Mouse (Mus musculus) cerebellum, adult 8-10 months (tissue): ENCODE data around the gene Nemp2.

ENCODE experiments used
- DNase-seq: peaks from one replicate; pipeline ENCODE4 v3.0.0; 2022

The Nemp2 gene

DNA sequence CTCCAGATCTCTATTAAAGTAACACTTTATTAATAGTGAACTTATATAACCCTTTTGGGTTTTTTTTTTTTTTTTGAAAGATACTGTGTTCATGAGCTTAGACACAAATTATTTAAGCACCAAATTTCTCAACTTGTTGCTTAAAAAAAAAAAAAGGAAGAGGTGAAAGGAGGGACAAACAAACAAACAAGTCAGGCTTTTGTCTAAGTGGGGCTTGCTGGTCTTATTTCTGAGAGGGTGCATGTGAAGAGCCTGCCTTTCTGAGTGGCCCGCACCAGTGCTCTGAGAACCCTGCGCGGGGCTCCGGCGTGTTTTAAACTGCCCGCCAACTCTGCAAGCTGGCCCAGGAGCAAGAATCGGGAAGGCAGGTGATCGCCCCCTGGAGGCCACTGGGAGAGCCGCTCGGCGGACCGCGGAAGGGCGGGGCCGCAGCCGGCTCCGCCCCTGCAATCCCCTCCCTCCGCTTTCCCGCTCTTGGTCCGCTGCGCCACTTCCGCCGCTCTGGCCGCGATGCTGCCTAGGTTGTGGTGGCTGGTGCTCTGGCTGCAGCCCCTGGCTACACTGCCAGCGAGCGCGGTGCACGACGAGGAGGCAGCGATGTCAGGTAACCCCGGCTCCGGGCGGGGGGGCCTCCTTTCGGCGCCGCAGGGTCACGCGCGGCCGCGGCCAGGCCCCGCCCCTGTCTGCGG is at the start of gene Nemp2:
Gene Nemp2 (plus strand): TSS at position 456 of the 689 bp plus-strand sequence.
- peak; percentile 96 for DNase-seq

DNA sequence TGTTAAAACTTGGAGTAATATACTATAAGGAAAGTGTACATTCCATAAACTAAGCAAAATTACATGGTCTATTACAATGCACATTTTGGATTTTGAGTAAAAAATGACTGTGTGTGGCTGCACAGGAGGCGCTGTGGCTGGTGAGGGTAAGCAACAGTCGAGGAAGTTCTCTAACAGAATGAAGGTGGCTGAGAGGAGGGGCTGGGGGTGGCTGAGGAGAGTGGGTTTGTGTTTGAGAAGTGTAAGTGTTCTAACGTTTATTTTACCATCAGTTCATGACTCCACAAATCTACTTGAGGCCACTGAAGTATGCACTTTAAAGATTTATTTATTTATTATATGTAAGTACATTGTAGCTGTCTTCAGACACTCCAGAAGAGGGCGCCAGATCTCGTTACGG is 48.8 kb upstream of the Nemp2 start:
- no peak for DNase-seq

DNA sequence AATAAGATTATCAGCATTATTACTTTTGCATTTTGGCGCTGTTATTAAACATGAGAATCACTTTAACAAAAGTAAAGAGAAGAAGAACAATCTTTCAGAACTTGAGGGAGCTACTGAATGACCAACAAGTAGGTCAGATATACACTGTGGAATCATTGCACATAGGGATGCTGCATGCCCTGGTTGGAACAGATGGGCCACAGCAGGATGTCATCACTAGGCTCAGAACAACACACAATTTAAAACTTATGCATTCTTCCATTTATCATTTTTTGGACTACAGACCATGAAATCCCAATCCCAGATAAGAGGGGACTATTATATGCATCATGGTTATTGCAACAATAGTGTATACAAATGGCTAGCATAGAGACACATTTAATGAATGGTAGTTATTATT is 47.6 kb upstream of the Nemp2 start:
- peak; percentile 27 for DNase-seq

DNA sequence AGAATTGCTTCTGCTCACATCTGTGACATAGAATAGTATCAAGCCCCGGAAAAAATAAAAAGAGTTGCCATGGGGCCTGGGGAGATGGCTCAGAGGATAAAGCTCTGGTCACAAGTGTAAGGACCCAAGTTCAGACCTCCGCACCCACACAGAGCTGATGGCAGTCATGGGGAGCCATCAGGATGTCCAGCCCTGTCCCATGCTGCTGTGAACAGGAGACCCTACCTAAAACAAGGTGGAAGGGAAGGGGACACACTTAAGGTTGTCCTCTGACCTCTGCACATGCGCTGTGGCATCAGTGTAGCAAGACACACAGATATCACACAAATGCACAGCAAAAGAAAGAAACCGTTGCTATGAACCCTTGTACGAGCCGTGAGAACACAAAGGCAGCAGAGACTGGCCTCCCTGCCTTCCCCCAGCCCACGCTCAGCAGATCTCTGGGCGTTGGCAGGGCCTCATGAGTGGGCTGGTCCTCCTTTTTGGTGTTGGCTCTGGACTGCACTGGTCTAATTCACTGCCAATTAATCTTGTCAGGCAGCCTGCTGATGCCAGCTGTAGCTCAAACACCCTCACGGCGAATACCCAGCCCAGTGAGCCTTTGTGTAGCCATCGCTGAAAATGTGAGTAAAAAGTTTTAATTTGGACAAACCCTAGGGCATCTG is 33.4 kb upstream of the Nemp2 start:
- DNase-seq, result peak; percentile 56

DNA sequence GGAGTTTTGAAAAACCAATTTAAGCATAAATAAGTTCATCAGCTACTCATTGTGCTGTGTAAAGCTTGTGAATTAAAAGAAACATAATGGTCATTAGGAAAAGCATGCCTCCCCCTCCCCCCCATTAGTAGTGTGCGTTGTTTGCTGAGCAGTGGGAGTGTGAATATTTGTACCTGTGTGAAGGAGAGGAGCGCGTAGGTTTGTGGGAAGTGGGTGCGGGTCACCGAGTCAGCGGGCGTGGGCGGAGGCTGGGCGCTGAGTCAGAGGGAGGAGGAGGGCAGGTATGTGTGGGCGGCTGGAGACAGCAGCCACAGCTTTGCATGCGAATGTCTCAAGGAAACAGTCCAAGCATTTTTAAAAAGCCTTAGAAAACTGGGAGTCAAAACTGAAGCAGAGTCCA is 32.7 kb upstream of the Nemp2 start:
- DNase-seq, result peak; percentile 53

DNA sequence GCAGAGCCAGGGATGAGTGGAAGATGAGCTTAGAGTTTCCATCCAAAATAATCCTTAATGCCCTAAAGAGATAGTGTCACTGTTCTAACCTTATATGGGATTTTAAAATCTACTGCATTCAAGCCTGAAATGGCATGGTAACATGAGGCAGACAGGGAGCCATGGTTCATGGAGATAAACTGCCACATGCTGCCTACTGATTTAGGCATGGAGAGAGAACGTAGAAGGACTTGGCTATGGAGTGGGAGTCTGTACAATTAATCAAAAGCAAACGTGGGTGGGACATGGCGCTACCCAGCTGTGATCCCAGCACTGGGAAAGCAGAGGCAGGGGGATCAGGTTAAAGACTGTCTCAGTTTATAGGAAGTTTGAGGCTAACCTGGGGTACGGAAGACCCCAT is 32.1 kb upstream of the Nemp2 start:
- DNase-seq, result peak; percentile 7

DNA sequence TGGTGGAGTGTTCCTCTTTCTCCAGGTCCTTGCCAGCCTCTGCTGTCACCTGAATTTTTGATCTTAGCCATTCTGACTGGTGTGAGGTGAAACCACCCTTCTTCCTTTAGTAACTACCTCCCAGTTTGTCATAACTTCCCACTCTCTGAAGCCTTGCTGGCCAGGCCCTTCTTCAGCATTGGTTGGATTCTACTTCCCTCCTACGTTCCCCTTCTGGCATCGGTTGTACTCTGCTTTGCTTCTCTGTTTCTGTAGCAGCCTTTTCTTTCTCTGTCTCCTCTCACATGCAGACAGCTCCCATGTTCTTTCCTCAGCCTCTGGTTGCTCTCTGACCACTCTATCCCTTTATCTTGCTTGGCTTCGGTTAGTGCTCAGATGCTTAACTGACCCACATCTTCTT is 29.0 kb upstream of the Nemp2 start:
- no peak for DNase-seq

DNA sequence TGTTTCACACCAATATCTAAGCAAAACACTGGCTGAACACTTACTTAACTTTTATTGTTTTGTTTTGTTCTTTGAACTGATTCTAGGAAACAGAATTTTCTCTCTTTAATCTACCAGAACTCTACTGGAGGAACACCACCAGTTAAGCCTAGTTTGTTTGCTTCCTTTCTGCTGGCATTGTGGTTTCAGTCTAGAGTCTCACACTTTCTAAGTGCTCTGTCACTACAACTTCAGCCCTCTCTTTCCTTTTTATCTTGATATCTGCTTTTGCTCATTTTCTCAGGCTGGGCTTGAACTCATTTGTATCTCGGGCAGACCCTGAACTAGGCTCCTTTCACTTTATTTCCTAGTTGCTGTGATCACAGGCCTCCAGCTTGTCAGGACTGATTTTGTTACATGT is 22.8 kb upstream of the Nemp2 start:
- no peak for DNase-seq

DNA sequence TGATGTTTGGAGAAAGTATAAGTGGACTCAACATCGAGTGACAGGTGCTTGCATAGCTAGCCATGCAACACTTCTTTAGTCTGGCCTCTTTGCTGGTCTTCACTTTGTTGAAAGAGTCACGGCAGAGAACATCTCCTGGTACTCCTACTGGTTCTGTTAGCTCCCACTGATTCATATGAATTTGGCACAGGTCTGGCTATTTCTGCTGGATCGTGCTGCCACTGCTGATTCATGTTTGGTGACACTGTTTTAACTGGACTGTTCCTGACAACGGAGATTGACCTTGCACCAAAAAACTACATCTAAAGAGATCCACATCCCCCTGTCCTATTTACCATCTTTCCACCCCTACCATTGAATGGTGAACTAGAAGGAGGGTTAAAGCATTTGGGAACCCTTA is 22.0 kb upstream of the Nemp2 start:
- DNase-seq, result no peak

DNA sequence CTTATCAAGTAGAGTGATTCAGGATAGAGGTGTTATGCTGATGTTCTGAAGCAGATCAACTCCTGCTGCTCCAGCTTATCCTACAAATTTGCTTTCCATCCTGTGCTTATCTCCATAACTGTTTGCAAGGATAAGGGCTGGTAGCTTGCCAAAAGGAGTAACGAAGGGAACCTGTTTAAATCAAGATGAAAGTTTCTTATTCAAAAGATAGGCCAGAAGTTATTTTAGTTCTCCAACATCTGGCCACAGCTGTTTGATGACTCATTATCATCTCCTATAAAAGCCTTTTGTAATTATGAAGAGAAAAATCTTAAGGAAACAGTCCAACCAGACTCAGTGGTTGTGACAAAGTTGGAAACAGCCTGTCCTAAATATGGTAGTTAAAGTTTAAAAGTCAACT is 12.3 kb upstream of the Nemp2 start:
- no peak for DNase-seq

DNA sequence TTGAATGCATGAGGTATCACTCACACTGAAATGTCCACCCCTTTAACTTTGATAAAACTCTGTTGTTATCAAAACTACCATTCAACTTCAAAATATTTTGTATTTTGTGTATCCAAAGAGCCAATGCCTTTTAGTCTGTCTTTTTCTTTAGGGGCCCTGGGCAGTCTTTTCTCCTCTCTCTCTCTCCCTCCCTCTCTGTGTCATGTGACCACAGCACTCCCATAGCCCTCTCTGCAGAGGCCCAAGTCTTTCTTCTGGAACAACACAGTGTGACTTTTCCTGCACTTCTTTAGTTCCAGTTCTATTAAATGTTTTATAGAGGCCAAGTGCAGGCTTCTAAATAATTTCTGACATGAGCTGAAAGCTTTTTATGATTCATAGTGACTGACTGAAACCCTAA is 10.1 kb upstream of the Nemp2 start:
- no peak for DNase-seq

DNA sequence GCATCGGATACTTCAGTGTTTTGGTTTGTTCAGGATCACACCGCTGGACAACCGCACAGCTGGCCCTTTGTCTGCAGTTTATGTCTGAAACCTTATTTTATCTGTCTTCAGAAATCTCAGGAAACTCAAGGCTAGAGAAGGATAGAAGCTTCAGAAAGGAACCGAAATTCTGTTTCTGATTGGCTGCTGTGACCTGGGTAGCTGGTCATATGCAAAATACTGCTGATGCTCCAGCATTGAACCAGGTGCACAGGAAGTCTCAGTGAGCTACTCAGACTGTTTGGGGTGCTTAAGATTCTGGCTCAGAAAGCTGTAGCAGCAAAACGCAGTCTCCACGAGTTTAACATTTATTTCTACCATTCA is 415 bp downstream of the Nemp2 start:
- DNase-seq, result no peak

DNA sequence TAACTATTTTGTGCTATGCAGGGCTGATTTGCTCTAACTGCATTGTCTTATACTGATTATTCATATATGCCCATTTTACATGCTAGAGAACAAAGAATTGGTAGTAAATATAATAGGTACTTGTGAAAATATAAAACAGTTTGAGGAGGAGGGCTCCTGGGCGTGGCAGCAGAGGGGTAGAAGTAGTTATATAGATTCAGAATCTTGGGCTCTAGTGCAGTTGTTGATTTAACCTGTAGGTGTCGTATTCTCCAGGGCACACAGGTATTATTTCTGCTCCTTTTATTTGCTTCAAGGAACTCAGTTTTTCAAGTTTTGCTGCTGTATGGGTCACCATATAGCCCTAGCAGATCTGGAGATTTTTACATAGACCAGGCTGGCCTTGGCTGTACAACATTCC is 1.1 kb downstream of the Nemp2 start:
- no peak for DNase-seq

DNA sequence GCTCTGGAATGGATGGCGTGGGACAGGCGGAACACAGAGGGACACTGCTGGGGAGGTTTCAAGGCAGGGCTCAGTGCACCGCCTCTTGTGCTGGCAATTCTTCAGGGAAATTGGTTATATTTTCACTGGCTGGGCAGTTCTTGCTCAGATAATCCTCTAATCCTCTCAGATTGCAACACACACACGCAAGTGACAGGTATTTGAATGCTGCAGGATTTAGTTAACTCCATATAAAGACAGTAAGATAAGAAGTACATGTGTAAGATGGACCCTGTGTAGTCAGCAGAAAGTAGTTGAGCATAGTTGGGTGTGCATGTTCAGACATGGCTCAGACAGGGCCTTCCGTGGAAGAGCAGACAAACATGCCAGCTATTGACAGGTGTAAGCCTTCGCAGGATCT is 3.7 kb downstream of the Nemp2 start:
- no peak for DNase-seq

DNA sequence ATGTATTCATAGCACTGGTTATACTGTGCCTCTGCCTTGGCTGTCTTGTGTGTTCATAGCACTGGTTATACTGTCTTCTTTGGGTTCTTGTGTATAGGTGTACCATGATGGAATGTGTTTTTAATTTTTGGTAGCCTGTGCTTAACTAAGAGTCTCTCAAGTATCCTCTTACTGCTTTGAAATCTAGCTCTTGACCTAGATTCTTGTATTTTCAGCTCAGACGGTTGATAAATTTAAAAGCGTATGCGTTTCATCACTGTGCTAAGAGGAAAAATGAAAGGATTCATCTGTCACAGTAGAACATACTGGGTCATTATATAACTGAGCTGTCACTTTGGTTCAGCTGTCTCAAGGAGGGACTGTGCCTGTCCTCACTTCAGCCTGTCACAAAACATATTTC is 5.4 kb downstream of the Nemp2 start:
- DNase-seq, result no peak

DNA sequence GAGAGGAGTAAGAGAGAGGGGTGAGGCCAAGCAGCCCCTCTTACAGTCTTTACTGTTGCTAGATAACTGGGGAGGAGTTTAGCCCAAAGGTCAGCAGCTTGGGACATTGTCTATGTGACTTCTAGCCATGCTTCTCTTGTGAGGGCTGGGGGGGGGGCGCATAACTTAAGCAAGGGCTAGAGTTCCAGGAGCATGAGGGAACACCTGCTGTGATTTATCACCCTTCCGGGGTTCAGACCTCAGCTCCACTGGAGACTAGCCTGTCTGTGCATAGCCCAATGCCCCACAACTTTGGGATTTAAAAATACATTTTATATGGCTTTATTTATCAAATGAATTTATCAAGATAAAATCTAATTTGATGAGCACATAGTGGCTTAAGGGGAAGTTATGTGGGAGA is 7.6 kb downstream of the Nemp2 start:
- no peak for DNase-seq

DNA sequence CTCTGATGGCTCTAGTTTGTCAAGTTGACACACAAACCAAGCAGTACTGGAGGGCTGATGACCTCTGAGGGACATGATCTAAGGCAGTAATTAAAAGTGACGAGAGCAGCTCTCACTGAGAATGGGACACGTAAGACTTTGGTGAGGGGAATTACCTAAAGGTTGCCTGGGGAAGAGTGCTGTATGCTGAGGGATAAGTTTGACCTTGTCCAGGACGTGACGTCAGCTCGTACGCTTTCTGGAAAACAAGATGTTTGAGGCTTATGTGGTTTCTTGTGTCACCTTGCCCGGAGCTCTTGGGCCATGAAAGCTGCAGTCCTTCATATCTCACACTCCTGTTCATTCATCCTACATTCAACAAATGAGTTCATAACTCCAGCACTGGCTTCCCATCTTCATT is 8.6 kb downstream of the Nemp2 start:
- DNase-seq, result no peak

DNA sequence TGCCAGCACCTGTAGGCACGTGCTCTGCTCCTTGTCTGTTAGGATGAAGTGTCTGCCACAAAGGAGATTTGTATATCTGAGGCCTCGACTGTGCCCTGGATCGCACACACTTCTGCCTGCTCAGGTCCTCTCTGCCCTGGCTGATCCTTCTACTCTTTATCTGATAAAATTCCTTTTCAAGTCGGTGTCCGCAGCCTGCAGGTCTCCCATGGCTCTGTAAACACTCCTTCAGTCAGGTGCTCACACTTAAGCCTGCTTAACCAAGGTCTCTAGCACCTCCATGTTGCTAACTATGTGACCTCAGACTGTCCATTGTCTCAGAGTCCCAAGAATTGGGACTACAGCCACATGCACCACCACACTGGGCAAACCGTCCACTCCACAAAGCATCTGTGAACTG is 9.8 kb downstream of the Nemp2 start:
- DNase-seq, result no peak

DNA sequence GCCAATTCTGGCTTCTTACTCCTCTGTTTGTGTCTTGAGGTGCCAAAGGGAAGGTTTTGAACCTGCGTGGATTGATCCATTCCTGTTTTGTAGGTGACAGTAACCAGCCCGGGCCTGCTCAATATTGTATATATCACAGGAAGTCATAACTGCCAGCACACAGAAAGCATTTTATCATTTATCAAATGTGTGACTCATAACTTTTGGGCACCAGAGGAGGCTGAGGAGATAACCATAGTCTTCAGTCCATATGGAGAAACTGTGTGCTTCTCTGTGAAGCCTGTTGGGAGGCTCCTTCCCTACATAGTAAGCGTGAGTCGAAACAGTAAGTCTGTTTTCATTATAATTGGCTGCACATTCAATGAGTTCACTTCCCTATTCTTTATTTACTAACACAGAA is 10.2 kb downstream of the Nemp2 start:
- no peak for DNase-seq

DNA sequence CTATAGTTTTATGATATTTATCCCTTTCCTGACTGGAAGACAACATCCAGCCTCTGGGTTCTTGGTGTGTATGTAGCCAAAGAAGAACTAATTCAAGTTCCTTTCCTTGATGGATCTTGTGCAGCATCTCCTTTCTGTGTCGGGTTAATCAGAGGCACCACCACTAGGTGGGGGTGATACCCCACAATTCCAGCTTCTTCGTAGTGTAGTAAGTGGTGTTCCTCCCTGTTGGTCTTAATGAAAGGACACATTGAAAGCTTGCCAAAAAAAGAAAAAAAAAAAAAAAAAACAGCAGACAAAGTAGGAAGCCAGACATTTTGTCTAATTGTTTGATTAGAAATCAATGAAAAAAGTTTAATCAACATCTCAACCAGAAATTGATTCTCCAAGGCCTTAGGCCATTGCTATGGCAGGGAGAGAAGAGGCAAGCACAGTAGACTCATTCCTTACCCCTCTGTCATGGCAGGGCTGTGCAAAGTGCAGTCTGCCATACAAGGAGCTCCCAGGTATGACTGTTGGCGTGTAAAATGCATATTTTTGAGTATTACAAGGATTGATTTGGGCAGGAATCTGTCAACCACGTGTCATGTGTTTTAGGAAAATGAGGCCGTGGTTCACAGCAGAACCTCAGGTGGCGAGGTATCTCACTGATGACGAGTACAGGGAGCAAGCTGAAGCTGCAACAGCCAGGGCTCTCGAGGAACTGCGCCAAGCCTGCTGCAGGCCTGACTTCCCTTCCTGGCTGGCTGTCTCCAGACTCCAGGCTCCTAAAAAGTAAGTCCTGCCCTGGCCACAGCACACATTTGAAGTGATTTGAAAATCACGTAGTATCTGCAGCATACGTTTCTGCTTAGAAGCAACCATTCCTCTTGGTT is 17.9 kb downstream of the Nemp2 start:
- peak; percentile 76 for DNase-seq

DNA sequence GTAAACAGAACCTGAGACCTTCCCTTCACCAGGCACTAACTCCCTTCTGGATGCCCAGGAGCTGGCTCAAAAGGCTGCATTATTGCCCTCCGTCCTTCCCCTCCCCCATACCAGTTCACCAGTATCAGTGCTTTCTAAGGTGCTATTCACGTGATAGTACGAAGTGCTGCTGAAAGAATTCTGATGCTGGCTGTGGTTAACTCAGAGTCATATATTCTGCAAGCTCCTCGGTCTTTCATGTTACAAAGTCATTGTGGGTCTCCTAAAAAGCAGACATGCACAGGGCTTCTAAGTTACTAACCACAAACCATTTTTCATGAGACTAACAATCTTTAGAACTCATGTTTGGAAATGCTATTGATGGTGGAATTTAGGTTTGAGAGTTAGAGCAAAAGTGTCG is 19.6 kb downstream of the Nemp2 start:
- DNase-seq, result no peak

DNA sequence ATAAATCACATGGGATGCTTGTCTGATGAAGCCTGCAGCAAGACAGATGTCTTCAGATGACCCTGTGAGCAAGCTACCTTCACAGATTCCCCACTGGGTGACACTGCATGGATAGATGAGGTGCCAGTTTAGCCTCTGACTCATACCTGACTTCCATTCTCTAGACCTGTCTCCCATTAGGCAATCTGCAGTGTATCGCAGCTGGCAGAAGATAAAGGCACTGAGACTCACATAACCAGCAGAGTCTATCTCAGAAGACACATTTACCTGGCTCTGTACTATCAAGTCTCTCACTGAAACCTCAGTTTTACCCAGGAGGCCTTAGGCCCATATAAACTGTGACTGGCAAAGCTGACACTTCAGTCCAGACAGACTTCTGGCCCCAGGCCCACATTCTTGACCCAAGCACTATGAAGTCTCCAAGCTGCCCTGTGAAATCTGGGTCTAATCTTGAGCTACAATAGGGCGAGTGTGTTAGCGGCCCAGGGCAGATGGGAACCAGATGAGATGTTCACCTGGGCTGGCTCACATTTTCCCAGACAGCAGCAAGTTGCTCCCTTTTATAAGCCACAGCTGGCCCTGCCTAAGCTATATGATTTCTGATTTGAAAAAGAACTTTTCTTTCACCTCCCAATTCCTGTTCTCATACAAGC is 22.2 kb downstream of the Nemp2 start:
- no peak for DNase-seq

DNA sequence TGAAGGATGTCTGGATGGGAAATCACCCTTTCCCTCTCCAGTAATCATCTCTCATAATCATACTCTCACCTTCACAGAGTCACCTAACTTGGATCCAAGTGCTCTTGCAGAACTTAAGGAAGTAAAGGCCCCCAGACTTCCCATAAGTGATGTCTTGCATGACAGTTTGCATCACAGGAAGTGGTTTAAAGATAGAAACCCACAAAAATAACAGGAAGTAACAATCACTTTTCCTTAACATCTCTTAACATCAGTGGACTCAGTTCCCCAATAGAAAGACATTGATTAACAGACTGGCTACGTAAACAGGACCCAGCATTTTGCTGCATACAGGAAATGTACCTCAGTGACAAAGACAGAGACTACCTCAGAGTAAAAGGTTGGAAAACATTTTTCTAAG is 22.9 kb downstream of the Nemp2 start:
- no peak for DNase-seq

DNA sequence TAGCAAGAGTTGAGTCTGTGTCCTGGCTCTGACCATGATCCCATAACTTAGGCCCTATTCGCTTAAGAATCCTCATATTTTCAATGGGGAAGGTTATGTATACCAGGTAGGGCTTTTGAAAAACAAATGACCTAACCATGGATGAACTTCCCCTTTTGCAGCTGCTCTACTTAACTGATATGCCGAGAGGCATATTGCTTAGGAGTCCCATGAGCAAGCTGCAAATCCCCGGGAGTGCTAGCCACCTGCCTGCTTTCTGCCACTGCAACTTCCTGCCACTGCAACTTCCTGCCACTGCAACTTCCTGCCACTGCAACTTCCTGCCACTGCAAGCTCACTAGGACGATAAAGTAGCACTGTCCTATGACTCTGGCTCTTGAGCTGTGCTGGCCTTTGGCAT is 24.6 kb downstream of the Nemp2 start:
- no peak for DNase-seq
